Mouse (Mus musculus): ENCODE measurements around the gene Hist2h3c2.

DNA sequence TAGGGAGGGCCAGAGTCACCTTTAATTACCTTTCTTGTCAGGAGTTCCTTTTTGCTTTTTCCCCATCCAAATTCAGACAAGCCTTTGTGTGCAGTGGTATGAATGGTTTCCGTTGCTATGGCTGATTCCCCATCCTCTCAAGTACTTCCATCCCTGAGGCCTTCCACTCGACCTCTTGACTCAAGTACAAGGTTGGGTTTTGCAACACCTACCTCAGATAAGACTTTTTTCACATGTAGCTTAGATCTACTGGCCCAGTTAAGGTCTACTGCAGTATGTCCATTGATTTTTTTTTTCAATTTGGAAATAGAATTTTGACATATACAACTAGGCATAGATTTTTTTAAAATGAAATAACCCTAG lies 7.2 kb downstream of the Hist2h3c2 start:
- TF ChIP-seq CTCF (IDR thresholded peaks at IDR 0.05; ENCODE audit: low read depth) (no peak), EP300 (IDR thresholded peaks at IDR 0.05; ENCODE audit: low read depth) (no peak)
